Mouse (Mus musculus): ENCODE results near the gene Hcn1. TPM values are rescaled to one million over a fixed set of nuclear protein-coding genes. Genes with fewer than 3 reads are reported as not detected.

Hcn1 gene
- polyA plus RNA-seq, 1 experiment from 2014 or later: 0.06 TPM

DNA sequence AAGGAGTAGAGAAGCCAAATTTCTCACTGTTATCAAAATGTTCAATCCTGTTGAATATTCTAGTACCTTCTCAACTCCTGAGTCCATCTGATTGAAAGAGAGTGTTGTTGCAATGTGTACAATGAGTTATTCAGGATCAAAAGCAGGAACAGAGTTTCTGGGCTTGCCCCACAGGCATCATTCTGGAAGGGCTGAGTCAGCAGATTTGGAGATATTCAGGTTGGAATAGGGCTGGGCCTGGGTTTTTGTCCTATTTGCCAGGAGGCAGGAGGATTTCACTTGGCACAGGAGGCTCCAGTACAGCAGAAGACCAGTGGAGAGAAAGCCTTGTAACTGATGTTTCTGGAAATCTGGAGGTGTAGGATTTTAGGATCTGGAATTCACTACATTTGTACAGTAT lies 130.6 kb downstream of the Hcn1 start:
- no peak overlapping the region for H3K9ac ChIP-seq (replicated peaks; ENCODE audit: low read length)
- ATAC-seq (ENCODE audit: low FRiP score, low TSS enrichment): no peak

DNA sequence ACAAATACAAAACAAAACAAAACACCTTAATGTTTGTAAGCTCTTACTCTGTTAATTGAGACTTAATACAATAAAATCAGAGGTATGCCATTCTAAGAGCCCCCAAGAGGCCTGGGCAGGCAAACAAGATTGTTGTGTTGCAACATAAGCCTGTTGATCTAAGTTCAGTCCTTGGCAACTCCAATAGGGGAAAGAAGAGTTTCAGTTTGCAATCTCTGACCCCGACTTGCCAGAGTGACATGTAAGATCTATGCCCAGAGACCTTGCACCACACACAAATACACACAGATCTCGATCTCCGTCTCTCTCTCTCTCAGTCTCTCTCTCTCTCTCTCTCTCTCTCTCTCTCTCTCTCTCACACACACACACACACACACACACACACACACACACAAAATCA lies 142.3 kb downstream of the Hcn1 start:
- 81% methylated on average over 3 of the region's 3 CpGs for WGBS

More for the DNA sequence above, 130.6 kb downstream of the Hcn1 start:
- Histone ChIP-seq H3K4me2 (replicated peaks; ENCODE audit: low read depth, low read length) (no peak overlapping the region), H3K27me3 (ENCODE audit: insufficient read depth, low read length) (no peaks in the 10 kb centered on the region), H3K36me3 (ENCODE audit: insufficient read depth, low read length) (no peaks in the 10 kb centered on the region), H3K4me1 (ENCODE audit: insufficient read depth, low read length) (no peaks in the 10 kb centered on the region), H3K27ac (ENCODE audit: low read length) (no peak overlapping the region), H3K9me3 (ENCODE audit: low read length) (no peaks in the 10 kb centered on the region), H3K4me3 (ENCODE audit: low read length) (no peak overlapping the region)

DNA sequence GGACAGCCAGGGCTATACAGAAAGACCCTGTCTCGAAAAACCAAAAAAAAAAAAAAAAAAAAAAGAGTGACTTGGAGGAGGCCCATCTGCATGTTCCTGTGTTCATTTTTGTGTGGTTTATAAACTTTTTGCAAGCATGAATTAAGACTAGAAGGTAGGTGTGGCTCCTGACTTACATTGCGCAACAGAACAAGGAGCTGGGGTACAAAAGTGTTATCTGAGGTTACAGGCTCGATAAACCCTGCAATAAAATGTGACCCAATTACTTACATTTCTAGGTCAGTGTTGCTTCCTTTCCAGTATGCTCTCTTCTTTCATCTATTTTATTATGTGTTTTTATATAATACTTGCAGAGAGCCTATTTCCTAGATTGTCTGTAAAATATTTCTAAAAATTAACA lies 143.1 kb downstream of the Hcn1 start:
- Histone ChIP-seq H3K36me3 (ENCODE audit: insufficient read depth, low read length) (no peaks in the 10 kb centered on the region), H3K27me3 (ENCODE audit: insufficient read depth, low read length) (no peaks in the 10 kb centered on the region), H3K4me3 (ENCODE audit: low read length) (no peak overlapping the region), H3K4me2 (replicated peaks; ENCODE audit: low read depth, low read length) (no peak overlapping the region), H3K9ac (replicated peaks; ENCODE audit: low read length) (no peak overlapping the region), H3K4me1 (ENCODE audit: insufficient read depth, low read length) (no peaks in the 10 kb centered on the region), H3K27ac (ENCODE audit: low read length) (no peak overlapping the region), H3K9me3 (ENCODE audit: low read length) (no peaks in the 10 kb centered on the region)
- no peak for ATAC-seq (ENCODE audit: low FRiP score, low TSS enrichment)
- 81% methylated on average over 3 of the region's 3 CpGs for WGBS

More for the DNA sequence above, 142.3 kb downstream of the Hcn1 start:
- Histone ChIP-seq H3K4me2 (replicated peaks; ENCODE audit: low read depth, low read length) (no peak overlapping the region), H3K4me3 (ENCODE audit: low read length) (no peak overlapping the region), H3K27me3 (ENCODE audit: insufficient read depth, low read length) (no peaks in the 10 kb centered on the region), H3K36me3 (ENCODE audit: insufficient read depth, low read length) (no peaks in the 10 kb centered on the region), H3K9me3 (ENCODE audit: low read length) (no peaks in the 10 kb centered on the region), H3K9ac (replicated peaks; ENCODE audit: low read length) (no peak overlapping the region), H3K4me1 (ENCODE audit: insufficient read depth, low read length) (no peaks in the 10 kb centered on the region), H3K27ac (ENCODE audit: low read length) (no peak overlapping the region)
- no peak for ATAC-seq (ENCODE audit: low FRiP score, low TSS enrichment)

DNA sequence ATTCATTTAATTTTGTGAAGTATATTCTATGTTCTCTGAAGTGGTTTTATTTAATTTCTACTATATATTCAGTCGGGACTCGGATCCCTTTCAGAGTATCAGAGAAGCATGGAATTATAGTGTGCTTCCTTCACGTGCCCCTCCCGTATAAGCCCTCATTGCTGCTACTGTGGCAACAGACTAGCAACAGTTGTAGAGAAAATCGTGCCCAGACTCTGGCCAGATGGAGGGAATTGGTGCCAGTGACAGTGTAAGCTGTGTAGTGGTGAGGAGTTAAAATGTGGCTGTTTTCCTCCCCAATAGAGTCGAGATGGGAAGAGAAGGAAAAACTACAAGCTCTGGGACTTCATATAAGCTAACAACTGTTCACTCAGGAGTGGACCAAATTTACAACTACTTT lies 163.4 kb downstream of the Hcn1 start:
- no peak for ATAC-seq (ENCODE audit: low FRiP score, low TSS enrichment)
- no peak overlapping the region for H3K4me2 ChIP-seq (replicated peaks; ENCODE audit: low read depth, low read length)
- 83% methylated on average over 6 of the region's 6 CpGs for WGBS
- H3K9me3 ChIP-seq (ENCODE audit: low read length): no peaks in the 10 kb centered on the region
- no peaks in the 10 kb centered on the region for H3K27me3 ChIP-seq (ENCODE audit: insufficient read depth, low read length)
- H3K36me3 ChIP-seq (ENCODE audit: insufficient read depth, low read length): no peaks in the 10 kb centered on the region
- H3K27ac ChIP-seq (ENCODE audit: low read length): no peak overlapping the region
- no peak overlapping the region for H3K4me3 ChIP-seq (ENCODE audit: low read length)
- no peaks in the 10 kb centered on the region for H3K4me1 ChIP-seq (ENCODE audit: insufficient read depth, low read length)
- H3K9ac ChIP-seq (replicated peaks; ENCODE audit: low read length): no peak overlapping the region

DNA sequence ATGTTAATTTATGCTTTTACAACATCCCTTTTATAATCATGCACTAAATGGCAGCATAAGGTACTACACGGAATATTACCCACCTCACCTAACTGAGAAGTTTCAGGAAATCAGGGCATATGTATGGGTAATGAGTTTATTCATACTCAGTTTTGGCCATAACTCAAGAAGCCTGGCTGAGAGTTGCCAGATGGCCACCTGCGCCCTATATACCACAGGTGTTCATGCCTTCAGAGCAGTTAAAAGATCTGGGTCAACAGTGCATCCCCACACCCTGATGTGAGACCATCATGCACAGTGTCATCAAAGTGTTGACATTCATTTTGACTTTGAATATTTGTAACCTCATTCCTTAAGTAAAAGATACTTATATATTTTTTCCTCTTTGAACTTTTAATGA lies 183.3 kb downstream of the Hcn1 start:
- no peak overlapping the region for H3K27ac ChIP-seq (ENCODE audit: low read length)
- no peaks in the 10 kb centered on the region for H3K9me3 ChIP-seq (ENCODE audit: low read length)
- no peaks in the 10 kb centered on the region for H3K27me3 ChIP-seq (ENCODE audit: insufficient read depth, low read length)
- WGBS: 93% methylated on average over 2 of the region's 2 CpGs
- H3K4me1 ChIP-seq (ENCODE audit: insufficient read depth, low read length): no peaks in the 10 kb centered on the region
- no peaks in the 10 kb centered on the region for H3K36me3 ChIP-seq (ENCODE audit: insufficient read depth, low read length)
- ATAC-seq (ENCODE audit: low FRiP score, low TSS enrichment): no peak
- H3K4me3 ChIP-seq (ENCODE audit: low read length): no peak overlapping the region
- no peak overlapping the region for H3K9ac ChIP-seq (replicated peaks; ENCODE audit: low read length)
- H3K4me2 ChIP-seq (replicated peaks; ENCODE audit: low read depth, low read length): no peak overlapping the region

DNA sequence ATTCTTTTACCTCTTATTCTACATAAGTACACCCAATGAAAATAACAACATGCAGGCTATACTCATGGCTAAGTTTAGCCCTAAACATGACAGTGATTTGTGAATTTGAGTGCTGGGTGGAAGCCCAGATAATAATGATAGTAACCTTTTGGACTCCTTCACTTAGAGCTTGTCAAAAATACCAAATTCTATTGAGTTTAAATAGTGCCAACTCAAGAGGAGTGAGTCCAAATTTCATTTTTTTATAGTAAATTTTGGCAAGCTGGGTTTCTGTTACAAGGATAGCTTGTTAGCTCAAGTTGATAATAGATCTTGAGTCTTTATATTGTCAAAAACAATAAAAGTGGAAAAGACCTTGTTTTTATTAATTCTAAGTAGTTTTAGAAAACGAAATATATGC lies 190.7 kb downstream of the Hcn1 start:
- no peaks in the 10 kb centered on the region for H3K4me1 ChIP-seq (ENCODE audit: insufficient read depth, low read length)
- no peak overlapping the region for H3K27ac ChIP-seq (ENCODE audit: low read length)
- H3K9me3 ChIP-seq (ENCODE audit: low read length): no peaks in the 10 kb centered on the region
- no peak overlapping the region for H3K9ac ChIP-seq (replicated peaks; ENCODE audit: low read length)
- no peak overlapping the region for H3K4me2 ChIP-seq (replicated peaks; ENCODE audit: low read depth, low read length)
- no peak overlapping the region for H3K4me3 ChIP-seq (ENCODE audit: low read length)
- WGBS: 53% methylated on average over 1 of the region's 1 CpGs
- H3K36me3 ChIP-seq (ENCODE audit: insufficient read depth, low read length): no peaks in the 10 kb centered on the region
- H3K27me3 ChIP-seq (ENCODE audit: insufficient read depth, low read length): no peaks in the 10 kb centered on the region
- no peak for ATAC-seq (ENCODE audit: low FRiP score, low TSS enrichment)

DNA sequence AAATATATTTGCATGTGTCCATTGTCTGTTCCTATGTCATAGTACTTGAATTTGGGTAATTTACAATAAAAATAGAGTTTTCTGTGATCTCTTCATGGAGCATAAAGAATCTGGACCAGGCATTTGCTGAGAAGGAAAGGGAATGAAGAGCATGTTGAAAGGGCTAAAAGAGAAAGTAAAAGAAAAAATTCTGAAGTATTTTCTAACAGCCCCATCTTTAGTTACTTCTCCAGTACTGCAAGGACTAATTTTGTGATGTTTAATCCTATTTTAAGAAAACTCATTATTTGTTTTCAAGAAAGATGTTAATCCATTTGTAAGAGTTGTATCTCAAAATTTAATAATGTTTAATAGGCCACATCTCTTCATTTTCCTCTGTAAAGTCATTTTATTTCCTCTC lies 198.9 kb downstream of the Hcn1 start:
- no peak overlapping the region for H3K9ac ChIP-seq (replicated peaks; ENCODE audit: low read length)
- no peak for ATAC-seq (ENCODE audit: low FRiP score, low TSS enrichment)
- H3K4me2 ChIP-seq (replicated peaks; ENCODE audit: low read depth, low read length): no peak overlapping the region
- no peaks in the 10 kb centered on the region for H3K4me1 ChIP-seq (ENCODE audit: insufficient read depth, low read length)
- H3K36me3 ChIP-seq (ENCODE audit: insufficient read depth, low read length): no peaks in the 10 kb centered on the region
- no peak overlapping the region for H3K4me3 ChIP-seq (ENCODE audit: low read length)
- no peak overlapping the region for H3K27ac ChIP-seq (ENCODE audit: low read length)
- no peaks in the 10 kb centered on the region for H3K27me3 ChIP-seq (ENCODE audit: insufficient read depth, low read length)
- no peaks in the 10 kb centered on the region for H3K9me3 ChIP-seq (ENCODE audit: low read length)

DNA sequence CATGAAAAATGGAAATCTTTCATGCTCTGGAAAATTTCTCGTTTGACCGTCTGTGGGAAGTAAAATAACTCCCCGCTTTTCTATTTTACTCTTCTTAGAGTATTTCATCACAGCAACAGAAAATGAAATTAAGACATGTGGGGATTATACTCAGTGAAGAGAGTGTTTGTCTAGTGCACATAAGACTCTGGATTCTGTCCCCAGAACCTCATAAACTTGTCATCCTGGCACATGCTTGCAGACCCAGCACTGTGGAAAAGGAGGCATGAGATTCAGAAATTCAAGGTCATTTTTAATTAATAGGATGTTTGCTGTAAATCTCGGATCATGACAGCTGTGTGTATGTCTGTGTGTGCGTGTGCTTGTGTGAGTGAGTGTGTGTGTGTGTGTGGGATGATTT lies 225.5 kb downstream of the Hcn1 start:
- H3K4me1 ChIP-seq (ENCODE audit: insufficient read depth, low read length): no peaks in the 10 kb centered on the region
- H3K36me3 ChIP-seq (ENCODE audit: insufficient read depth, low read length): no peaks in the 10 kb centered on the region
- H3K27ac ChIP-seq (ENCODE audit: low read length): no peak overlapping the region
- ATAC-seq (ENCODE audit: low FRiP score, low TSS enrichment): no peak
- H3K27me3 ChIP-seq (ENCODE audit: insufficient read depth, low read length): no peaks in the 10 kb centered on the region
- H3K9me3 ChIP-seq (ENCODE audit: low read length): no peaks in the 10 kb centered on the region
- no peak overlapping the region for H3K9ac ChIP-seq (replicated peaks; ENCODE audit: low read length)
- WGBS: 72% methylated on average over 5 of the region's 5 CpGs
- no peak overlapping the region for H3K4me2 ChIP-seq (replicated peaks; ENCODE audit: low read depth, low read length)
- no peak overlapping the region for H3K4me3 ChIP-seq (ENCODE audit: low read length)

DNA sequence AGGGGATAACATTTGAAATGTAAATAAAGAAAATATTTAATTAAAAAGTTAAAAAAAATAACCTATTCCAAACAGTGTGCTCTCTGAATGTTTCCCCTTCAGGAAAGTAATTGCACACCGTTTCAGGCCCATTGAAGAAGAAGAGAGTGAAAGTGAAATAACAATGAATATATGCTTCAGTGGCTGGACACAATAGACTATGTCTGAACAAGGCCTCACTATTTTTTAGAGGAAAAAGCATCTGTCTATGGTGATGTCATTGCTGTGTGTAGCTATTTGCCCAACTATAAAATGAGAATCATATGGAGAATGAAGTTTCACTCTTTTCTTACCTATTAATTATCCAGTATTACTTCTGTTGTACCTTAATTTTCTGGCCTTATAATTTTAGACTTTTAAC lies 234.5 kb downstream of the Hcn1 start:
- no peak overlapping the region for H3K9ac ChIP-seq (replicated peaks; ENCODE audit: low read length)
- H3K27ac ChIP-seq (ENCODE audit: low read length): no peak overlapping the region
- WGBS: 67% methylated on average over 1 of the region's 1 CpGs

DNA sequence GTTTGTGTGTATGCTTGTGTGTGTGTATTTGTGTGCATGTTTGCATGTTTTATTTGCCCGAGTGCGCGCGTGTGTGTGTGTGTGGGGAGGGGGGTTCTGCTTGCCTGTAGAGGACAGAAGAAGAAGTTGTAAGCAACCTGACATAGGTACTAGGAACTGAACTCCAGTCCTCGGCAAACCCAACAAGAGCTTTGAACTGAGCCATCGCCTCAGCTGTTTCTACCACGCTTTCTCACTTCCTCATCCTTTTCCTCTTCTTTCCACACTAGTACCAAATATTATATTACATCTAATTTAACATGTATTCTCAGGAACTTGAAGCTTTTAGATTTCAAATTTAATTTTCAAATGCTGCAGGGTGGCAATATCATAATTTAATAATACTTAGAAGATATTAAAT lies 236.1 kb downstream of the Hcn1 start:
- H3K4me3 ChIP-seq (ENCODE audit: low read length): no peak overlapping the region
- H3K4me1 ChIP-seq (ENCODE audit: insufficient read depth, low read length): no peaks in the 10 kb centered on the region
- no peak overlapping the region for H3K4me2 ChIP-seq (replicated peaks; ENCODE audit: low read depth, low read length)
- WGBS: 91% methylated on average over 7 of the region's 7 CpGs
- no peaks in the 10 kb centered on the region for H3K27me3 ChIP-seq (ENCODE audit: insufficient read depth, low read length)
- H3K9ac ChIP-seq (replicated peaks; ENCODE audit: low read length): no peak overlapping the region
- H3K27ac ChIP-seq (ENCODE audit: low read length): no peak overlapping the region
- H3K36me3 ChIP-seq (ENCODE audit: insufficient read depth, low read length): no peaks in the 10 kb centered on the region
- no peaks in the 10 kb centered on the region for H3K9me3 ChIP-seq (ENCODE audit: low read length)
- no peak for ATAC-seq (ENCODE audit: low FRiP score, low TSS enrichment)

More for the DNA sequence above, 234.5 kb downstream of the Hcn1 start:
- Histone ChIP-seq H3K27me3 (ENCODE audit: insufficient read depth, low read length) (no peaks in the 10 kb centered on the region), H3K36me3 (ENCODE audit: insufficient read depth, low read length) (no peaks in the 10 kb centered on the region), H3K4me2 (replicated peaks; ENCODE audit: low read depth, low read length) (no peak overlapping the region), H3K9me3 (ENCODE audit: low read length) (no peaks in the 10 kb centered on the region), H3K4me1 (ENCODE audit: insufficient read depth, low read length) (no peaks in the 10 kb centered on the region), H3K4me3 (ENCODE audit: low read length) (no peak overlapping the region)
- no peak for ATAC-seq (ENCODE audit: low FRiP score, low TSS enrichment)

DNA sequence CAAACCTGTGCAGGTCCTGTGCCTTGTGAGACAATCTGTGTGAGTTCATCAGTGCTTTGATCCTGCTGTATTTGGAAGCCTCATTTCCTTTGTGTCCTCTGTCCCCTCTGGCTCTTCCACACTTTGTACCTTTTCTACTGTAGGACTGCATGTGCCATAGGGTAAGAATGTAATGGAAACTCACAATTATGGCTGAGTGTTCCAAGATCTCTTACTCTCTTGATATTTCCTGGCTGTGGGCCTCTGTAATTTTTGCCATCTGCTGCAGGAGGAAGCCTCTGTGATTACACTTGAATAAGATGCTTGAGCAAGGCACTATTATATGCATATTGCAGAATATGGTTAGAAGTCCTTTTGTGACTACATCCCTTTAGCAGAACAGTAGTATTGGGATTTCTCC lies 240.2 kb downstream of the Hcn1 start:
- H3K4me2 ChIP-seq (replicated peaks; ENCODE audit: low read depth, low read length): no peak overlapping the region
- H3K27ac ChIP-seq (ENCODE audit: low read length): no peak overlapping the region
- no peak for ATAC-seq (ENCODE audit: low FRiP score, low TSS enrichment)
- no peaks in the 10 kb centered on the region for H3K36me3 ChIP-seq (ENCODE audit: insufficient read depth, low read length)
- no peak overlapping the region for H3K9ac ChIP-seq (replicated peaks; ENCODE audit: low read length)
- H3K9me3 ChIP-seq (ENCODE audit: low read length): no peaks in the 10 kb centered on the region
- no peaks in the 10 kb centered on the region for H3K4me1 ChIP-seq (ENCODE audit: insufficient read depth, low read length)
- no peak overlapping the region for H3K4me3 ChIP-seq (ENCODE audit: low read length)
- no peaks in the 10 kb centered on the region for H3K27me3 ChIP-seq (ENCODE audit: insufficient read depth, low read length)
